ENCODE assay signal across 9 mouse cellular contexts in genomic region chr13:112088312-112088771, GRCm38 (mm10).
A peak's percentile ranks its signal among the peaks of the same experiment; 100 is the strongest.
DNase-seq lines count a peak whose midpoint lies in the region; ATAC-seq and TF ChIP-seq lines count a peak whose summit lies in the region.
"Had no signal": no experiment of that assay in that cellular context is flagged by ENCODE, and none has a peak within 500 bp of the region (broad histone marks: within the 10 kb centered on the region; RNA-seq: fewer than 3 reads in every experiment).

No protein-coding gene starts in this region.

- H3K36me3 ChIP-seq in midbrain, embryonic 10.5 days = no peaks in the 10 kb centered on the region
- no peaks in the 10 kb centered on the region for H3K36me3 ChIP-seq in midbrain, postnatal 0 days (ENCODE audit: insufficient read depth, low read length)
- H3K36me3 ChIP-seq in heart, embryonic 12.5 days = no peaks in the 10 kb centered on the region
- H3K36me3 ChIP-seq in limb, embryonic 12.5 days = no peaks in the 10 kb centered on the region
- H3K36me3 ChIP-seq: G1E had no signal

- H3K4me2 ChIP-seq in midbrain, postnatal 0 days (ENCODE audit: low read depth, low read length, poor library complexity, severe bottlenecking) = no peak overlapping the region
- H3K4me2 ChIP-seq in heart, embryonic 12.5 days = peak overlapping the region; percentile 42; the same call in 1 of the 2 replicates
- H3K4me2 ChIP-seq in limb, embryonic 12.5 days = no peak overlapping the region

- no peaks in the 10 kb centered on the region for H3K27me3 ChIP-seq in midbrain, embryonic 10.5 days (ENCODE audit: low read depth, poor library complexity, severe bottlenecking)
- H3K27me3 ChIP-seq in midbrain, postnatal 0 days (ENCODE audit: insufficient read depth, low read length) = no peaks in the 10 kb centered on the region
- no peaks in the 10 kb centered on the region for H3K27me3 ChIP-seq in heart, embryonic 12.5 days (replicated peaks)
- H3K27me3 ChIP-seq in limb, embryonic 12.5 days = no peaks in the 10 kb centered on the region

- H3K9me3 ChIP-seq in midbrain, embryonic 10.5 days (replicated peaks) = no peaks in the 10 kb centered on the region
- H3K9me3 ChIP-seq in midbrain, postnatal 0 days (ENCODE audit: low read length) = no peaks in the 10 kb centered on the region
- no peaks in the 10 kb centered on the region for H3K9me3 ChIP-seq in heart, embryonic 12.5 days (replicated peaks)
- no peaks in the 10 kb centered on the region for H3K9me3 ChIP-seq in limb, embryonic 12.5 days
- H3K9me3 ChIP-seq: G1E had no signal

- ATAC-seq in midbrain, postnatal 0 days (ENCODE audit: low FRiP score) = no peak
- ATAC-seq in heart, embryonic 12.5 days (ENCODE audit: insufficient number of reproducible peaks, low FRiP score) = peak; percentile 79
- ATAC-seq in limb, embryonic 12.5 days (ENCODE audit: insufficient number of reproducible peaks, insufficient read depth, low FRiP score, low TSS enrichment, low read depth) = peak; percentile 81; the same call in 1 of the 2 replicates

- intact Hi-C loops in left cerebral cortex, adult 2 months (cut with DNase I) = no loop called here

- 22% methylated on average over 5 of the region's 5 CpGs for WGBS in midbrain, embryonic 10.5 days
- WGBS in midbrain, postnatal 0 days = 44% methylated on average over 5 of the region's 5 CpGs
- 2% methylated on average over 5 of the region's 5 CpGs for WGBS in heart, embryonic 12.5 days
- WGBS in limb, embryonic 12.5 days = 12% methylated on average over 5 of the region's 5 CpGs

- peak; percentile 37 for DNase-seq in midbrain, embryonic 10.5 days (ENCODE audit: low spot score)
- no peak for DNase-seq in midbrain, postnatal 0 days (ENCODE audit: low spot score)
- DNase-seq in ovary, postnatal 10 days (ENCODE audit: low spot score) = peak; percentile 12
- no peak for DNase-seq in gastrocnemius, adult 8-10 months (ENCODE audit: low spot score in 2 of 2)
- DNase-seq in left cerebral cortex, adult 2 months (ENCODE audit: extremely low spot score in 1 of 2, low spot score in 2 of 2) = no peak
- DNase-seq in layer of hippocampus, adult 18-20 months (ENCODE audit: low spot score in 2 of 2) = no peak

- H3K4me1 ChIP-seq in midbrain, embryonic 10.5 days = peaks cover 20% of the 10 kb centered on the region
- H3K4me1 ChIP-seq in midbrain, postnatal 0 days (ENCODE audit: insufficient read depth, low read length) = no peaks in the 10 kb centered on the region
- peaks cover 54% of the 10 kb centered on the region for H3K4me1 ChIP-seq in heart, embryonic 12.5 days (replicated peaks)
- H3K4me1 ChIP-seq in limb, embryonic 12.5 days (replicated peaks) = peaks cover 14% of the 10 kb centered on the region

- no peak overlapping the region for H3K4me3 ChIP-seq in midbrain, embryonic 10.5 days
- no peak overlapping the region for H3K4me3 ChIP-seq in midbrain, postnatal 0 days (ENCODE audit: low read depth, low read length)
- no peak overlapping the region for H3K4me3 ChIP-seq in heart, embryonic 12.5 days
- H3K4me3 ChIP-seq in limb, embryonic 12.5 days (replicated peaks) = no peak overlapping the region
- no peak overlapping the region for H3K4me3 ChIP-seq in left cerebral cortex, adult 2 months

- no peak overlapping the region for H3K9ac ChIP-seq in midbrain, postnatal 0 days (replicated peaks; ENCODE audit: low read length, poor library complexity, severe bottlenecking)
- H3K9ac ChIP-seq in heart, embryonic 12.5 days = no peak overlapping the region
- H3K9ac ChIP-seq in limb, embryonic 12.5 days (replicated peaks) = no peak overlapping the region

- TF ChIP-seq CTCF in midbrain, postnatal 0 days (IDR thresholded peaks at IDR 0.05) = no peak
- TF ChIP-seq CTCF in left cerebral cortex, adult 2 months (IDR thresholded peaks at IDR 0.05) = no peak

- peak overlapping the region; percentile 72 for H3K27ac ChIP-seq in midbrain, embryonic 10.5 days (replicated peaks)
- H3K27ac ChIP-seq in midbrain, postnatal 0 days (ENCODE audit: low read depth, low read length) = no peak overlapping the region
- peak overlapping the region; percentile 72 for H3K27ac ChIP-seq in heart, embryonic 12.5 days (ENCODE audit: poor library complexity, severe bottlenecking)
- peak overlapping the region; percentile 66 for H3K27ac ChIP-seq in limb, embryonic 12.5 days
- no peak overlapping the region for H3K27ac ChIP-seq in left cerebral cortex, adult 2 months

Comparison
In these comparisons a context has a peak if more than half of its experiments do, and no peak if none do; other contexts are left out.
1. DNase-seq: peak in midbrain, embryonic 10.5 days (single experiment) and ovary, postnatal 10 days (single experiment); none in midbrain, postnatal 0 days (single experiment), gastrocnemius, adult 8-10 months (0 of 2), left cerebral cortex, adult 2 months (0 of 2) and layer of hippocampus, adult 18-20 months (0 of 2).
2. H3K27ac ChIP-seq: peak in midbrain, embryonic 10.5 days (single experiment), heart, embryonic 12.5 days (single experiment) and limb, embryonic 12.5 days (single experiment); none in midbrain, postnatal 0 days (single experiment) and left cerebral cortex, adult 2 months (single experiment).